Mouse (Mus musculus) CH12.LX (cell line): ENCODE results near the gene Cldn16. TPM values are rescaled to one million over a fixed set of nuclear protein-coding genes. Genes with fewer than 3 reads are reported as not detected.

Experiments
- DNase-seq: peaks from one replicate; pipeline ENCODE4 v3.0.0-alpha.2; 2013; ENCODE audit errors: extremely low read depth
- H3K27ac ChIP-seq: 2 replicates; pipeline ENCODE4 v1.5.1; 2012; ENCODE audit warnings: low read depth, mild to moderate bottlenecking, control low read depth, moderate library complexity; ENCODE audit not compliant: insufficient read depth
- H3K27me3 ChIP-seq: replicated peaks from 2 replicates; pipeline ENCODE3; 2012; ENCODE audit warnings: inconsistent platforms
- H3K36me3 ChIP-seq, 2 experiments: replicated peaks in 1 of 2; 2 replicates each; pipeline versions ENCODE3 to v1.6.1; 2012; ENCODE audit warnings: inconsistent platforms in 1 of 2, low read length in 1 of 2, mild to moderate bottlenecking in 1 of 2, mixed read lengths in 1 of 2, moderate library complexity in 1 of 2; ENCODE audit not compliant: control insufficient read depth in 1 of 2, insufficient read depth in 1 of 2
- H3K4me1 ChIP-seq, 2 experiments: 2 replicates each; pipeline ENCODE4 v1.6.1; 2012; ENCODE audit warnings: inconsistent platforms in 1 of 2, moderate library complexity in 1 of 2; ENCODE audit not compliant: insufficient read depth in 2 of 2, control insufficient read depth in 1 of 2
- H3K4me2 ChIP-seq: 2 replicates; pipeline ENCODE4 v1.6.1; 2012; ENCODE audit warnings: low read depth, mild to moderate bottlenecking, control low read depth; ENCODE audit not compliant: poor library complexity, insufficient read depth, severe bottlenecking
- H3K4me3 ChIP-seq, 3 experiments: fragments of 150-350 bp in 1 of 3; sonication (generic) in 1 of 3; replicated peaks in 1 of 3; 2 replicates each; pipeline versions ENCODE3 to v1.5.1; 2011 to 2012; ENCODE audit warnings: low read depth in 2 of 3, low read length in 2 of 3, mild to moderate bottlenecking in 2 of 3, moderate library complexity in 2 of 3, control low read depth in 1 of 3, improper control_type of control experiment in 1 of 3, inconsistent platforms in 1 of 3, mixed read lengths in 1 of 3; ENCODE audit not compliant: poor library complexity in 1 of 3
- H3K79me2 ChIP-seq: replicated peaks from 2 replicates; pipeline ENCODE4 v1.6.1; 2012; ENCODE audit warnings: mild to moderate bottlenecking, moderate library complexity; ENCODE audit not compliant: control insufficient read depth, poor library complexity, insufficient read depth, severe bottlenecking; ENCODE audit errors: extremely low read depth
- H3K9ac ChIP-seq: 2 replicates; pipeline ENCODE4 v1.6.1; 2012; ENCODE audit warnings: low read depth, mild to moderate bottlenecking, control low read depth, moderate library complexity; ENCODE audit not compliant: insufficient read depth
- H3K9me3 ChIP-seq: replicated peaks from 2 replicates; pipeline ENCODE3; 2012; ENCODE audit warnings: low read length, inconsistent platforms, mixed read lengths
- BHLHE40 ChIP-seq: IDR thresholded peaks from 2 replicates; pipeline ENCODE4 v1.6.1; 2011; ENCODE audit warnings: mild to moderate bottlenecking, low read depth, low read length, improper control_type of control experiment
- CHD1 ChIP-seq: IDR thresholded peaks from 2 replicates; pipeline ENCODE4 v1.6.1; 2012; ENCODE audit warnings: low read depth, low read length, improper control_type of control experiment, inconsistent platforms
- CHD2 ChIP-seq: IDR thresholded peaks from 2 replicates; pipeline ENCODE4 v1.6.1; 2011; ENCODE audit warnings: low read length, improper control_type of control experiment
- CTCF ChIP-seq, 2 experiments: IDR thresholded peaks in 1 of 2; conservative IDR thresholded peaks in 1 of 2; 2 replicates each; pipeline ENCODE4 v1.5.1; 2011 to 2012; ENCODE audit warnings: low read depth in 2 of 2, low read length in 2 of 2, improper control_type of control experiment in 1 of 2, inconsistent platforms in 1 of 2, mild to moderate bottlenecking in 1 of 2, moderate library complexity in 1 of 2
- ELF1 ChIP-seq: IDR thresholded peaks from 2 replicates; pipeline ENCODE4 v1.6.1; 2014; ENCODE audit warnings: low read depth, mild to moderate bottlenecking, inconsistent platforms, low read length, improper control_type of control experiment
- GABPA ChIP-seq: IDR thresholded peaks from 2 replicates; pipeline ENCODE4 v1.6.1; 2012; ENCODE audit warnings: low read depth, low read length, improper control_type of control experiment, inconsistent platforms; ENCODE audit not compliant: insufficient replicate concordance
- HCFC1 ChIP-seq: IDR thresholded peaks from 2 replicates; pipeline ENCODE4 v1.6.1; 2012; ENCODE audit warnings: low read depth, mild to moderate bottlenecking, inconsistent platforms, low read length, improper control_type of control experiment
- IRF4 ChIP-seq: IDR thresholded peaks from 2 replicates; pipeline ENCODE4 v1.6.1; 2014; ENCODE audit warnings: low read depth, mild to moderate bottlenecking, inconsistent platforms, low read length, improper control_type of control experiment
- JUN ChIP-seq: IDR thresholded peaks from 2 replicates; pipeline ENCODE4 v1.6.1; 2011; ENCODE audit warnings: low read depth, mild to moderate bottlenecking, low read length, improper control_type of control experiment, moderate library complexity; ENCODE audit not compliant: insufficient read depth
- JUND ChIP-seq: conservative IDR thresholded peaks from 2 replicates; pipeline ENCODE4 v1.6.1; 2011; ENCODE audit warnings: low read depth, low read length, improper control_type of control experiment
- MAFK ChIP-seq: IDR thresholded peaks from 2 replicates; pipeline ENCODE4 v1.6.1; 2011; ENCODE audit warnings: low read length, improper control_type of control experiment; ENCODE audit not compliant: insufficient replicate concordance
- MAZ ChIP-seq: IDR thresholded peaks from 2 replicates; pipeline ENCODE4 v1.6.1; 2012; ENCODE audit warnings: low read depth, mild to moderate bottlenecking, inconsistent platforms, low read length, improper control_type of control experiment, moderate library complexity
- MEF2A ChIP-seq: IDR thresholded peaks from 2 replicates; pipeline ENCODE4 v1.6.1; 2014; ENCODE audit warnings: low read depth, mild to moderate bottlenecking, inconsistent platforms, low read length, improper control_type of control experiment, borderline replicate concordance
- MXI1 ChIP-seq: IDR thresholded peaks from 2 replicates; pipeline ENCODE4 v1.6.1; 2011; ENCODE audit warnings: mild to moderate bottlenecking, low read depth, low read length, improper control_type of control experiment
- NELFE ChIP-seq: IDR thresholded peaks from 2 replicates; pipeline ENCODE4 v1.6.1; 2011; ENCODE audit warnings: low read depth, low read length, improper control_type of control experiment
- NRF1 ChIP-seq: IDR thresholded peaks from 2 replicates; pipeline ENCODE4 v1.6.1; 2014; ENCODE audit warnings: low read depth, mild to moderate bottlenecking, inconsistent platforms, low read length, improper control_type of control experiment, moderate library complexity
- PAX5 ChIP-seq: IDR thresholded peaks from 2 replicates; pipeline ENCODE4 v1.6.1; 2012; ENCODE audit warnings: low read length, inconsistent platforms, mixed read lengths
- POLR2A ChIP-seq: IDR thresholded peaks from 2 replicates; pipeline ENCODE4 v1.6.1; 2011; ENCODE audit warnings: low read depth, mild to moderate bottlenecking, improper control_type of control experiment, low read length
- POLR2AphosphoS2 ChIP-seq: IDR thresholded peaks from 2 replicates; pipeline ENCODE4 v1.6.1; 2011; ENCODE audit warnings: low read depth, low read length, improper control_type of control experiment
- RAD21 ChIP-seq: IDR thresholded peaks from 2 replicates; pipeline ENCODE4 v1.6.1; 2011; ENCODE audit warnings: low read depth, mild to moderate bottlenecking, low read length, improper control_type of control experiment, moderate library complexity
- SMC3 ChIP-seq: IDR thresholded peaks from 2 replicates; pipeline ENCODE4 v1.6.1; 2011; ENCODE audit warnings: low read depth, low read length, improper control_type of control experiment
- TBP ChIP-seq: conservative IDR thresholded peaks from 2 replicates; pipeline ENCODE4 v1.6.1; 2011; ENCODE audit warnings: low read depth, low read length, improper control_type of control experiment
- UBTF ChIP-seq: IDR thresholded peaks from 2 replicates; pipeline ENCODE4 v1.6.1; 2012; ENCODE audit warnings: low read depth, mild to moderate bottlenecking, inconsistent platforms, low read length, improper control_type of control experiment, moderate library complexity
- USF1 ChIP-seq: IDR thresholded peaks from 2 replicates; pipeline ENCODE4 v1.6.1; 2014; ENCODE audit warnings: low read depth, mild to moderate bottlenecking, inconsistent platforms, low read length, improper control_type of control experiment
- ZC3H11A ChIP-seq: IDR thresholded peaks from 2 replicates; pipeline ENCODE4 v1.6.1; 2012; ENCODE audit warnings: low read depth, mild to moderate bottlenecking, inconsistent platforms, low read length, improper control_type of control experiment
- ZMIZ1 ChIP-seq: IDR thresholded peaks from 2 replicates; pipeline ENCODE4 v1.6.1; 2012; ENCODE audit warnings: low read depth, mild to moderate bottlenecking, inconsistent platforms, low read length, improper control_type of control experiment
- ZNF384 ChIP-seq: IDR thresholded peaks from 2 replicates; pipeline ENCODE4 v1.6.1; 2012; ENCODE audit warnings: low read depth, low read length, improper control_type of control experiment, inconsistent platforms
- dilution Hi-C: fragments of 300-500 bp; cut with MboI; formaldehyde crosslinking; loops from 2 replicates; pipeline ENCODE4 v1.14.3; 2020; ENCODE audit warnings: low sequenced_read_pairs; ENCODE audit not compliant: extremely low pct_unique_long_range_greater_than_20kb, extremely low pct_ligation_motif_present
- in situ Hi-C: fragments of 300-500 bp; cut with MboI; formaldehyde crosslinking; loops from 3 replicates; pipeline ENCODE4 v1.14.3; 2019; ENCODE audit warnings: low sequenced_read_pairs, low pct_ligation_motif_present, low pct_unique_long_range_greater_than_20kb, mixed read lengths
- polyA plus RNA-seq: library from polyadenylated mRNA; unstranded; fragments of >175 nt; gene quantifications from 2 replicates; pipeline ENCODE4 v1.2.1, GENCODE M21; 2012; ENCODE audit warnings: low read depth; ENCODE audit not compliant: insufficient read length
- total RNA-seq, 2 experiments: library from RNA; depleted of rRNA; stranded (reverse); fragments of 300-350 nt in 1 of 2; fragments of >200 nt in 1 of 2; gene quantifications; 2 replicates each; pipeline ENCODE4 v1.2.3; 2012 to 2014

Cldn16 gene
- total and polyA plus RNA-seq, 3 experiments, result not detected

- no peaks in the 10 kb centered on the region for H3K27me3 ChIP-seq
- no peak for DNase-seq
- H3K36me3 ChIP-seq, result no peaks in the 10 kb centered on the region
- dilution Hi-C loops (no loop called here), in situ Hi-C loops (loop anchor here (25.0 kb wide), 1 partner anchor 434 kb away; no protein-coding TSS in a partner anchor)
- H3K79me2 ChIP-seq, result no peaks in the 10 kb centered on the region
- H3K27ac ChIP-seq, result no peak overlapping the region
- no peak for TF ChIP-seq MEF2A
- no peak for TF ChIP-seq POLR2AphosphoS2
- TF ChIP-seq ELF1, result no peak
- no peak for TF ChIP-seq TBP
- no peak for TF ChIP-seq POLR2A
- TF ChIP-seq NELFE, result no peak
- no peak for TF ChIP-seq GABPA
- no peak for TF ChIP-seq IRF4
- TF ChIP-seq JUND, result no peak
- no peak for TF ChIP-seq MXI1
- TF ChIP-seq JUN, result no peak
- TF ChIP-seq ZMIZ1, result no peak
- no peak for TF ChIP-seq HCFC1
- no peak for TF ChIP-seq CHD2
- no peak overlapping the region; the same call in 1 of the 2 replicates for H3K4me2 ChIP-seq
- no peak overlapping the region for H3K4me3 ChIP-seq
- H3K4me1 ChIP-seq, result no peaks in the 10 kb centered on the region
- H3K9ac ChIP-seq, result no peak overlapping the region
- no peaks in the 10 kb centered on the region for H3K9me3 ChIP-seq
These were observed 65.2 kb downstream of the Cldn16 start for GRCm38 (mm10) chr16:26527931-26528666.

GRCm38 (mm10) chr16:26530451-26530850 is 67.5 kb downstream of the Cldn16 start:
- DNase-seq, result no peak
- H3K4me2 ChIP-seq, result no peak overlapping the region
- no peak for TF ChIP-seq ZC3H11A
- no peak for TF ChIP-seq MAFK
- no peak for TF ChIP-seq HCFC1
- no peak for TF ChIP-seq CHD2
- TF ChIP-seq CTCF (conservative IDR thresholded peaks at IDR 0.05 in 1 of 2, IDR thresholded peaks at IDR 0.05 in 1 of 2; ENCODE audit: low read depth in 2 of 2, low read length in 2 of 2), result no peak
- no peak for TF ChIP-seq IRF4
- TF ChIP-seq UBTF, result no peak
- no peak for TF ChIP-seq POLR2A
- no peak for TF ChIP-seq POLR2AphosphoS2
- TF ChIP-seq USF1, result no peak
- no peak for TF ChIP-seq SMC3
- TF ChIP-seq CHD1, result no peak
- TF ChIP-seq MAZ, result no peak
- no peak for TF ChIP-seq NELFE
- TF ChIP-seq NRF1, result no peak
- no peak for TF ChIP-seq PAX5
- no peak for TF ChIP-seq JUN
- no peak for TF ChIP-seq ZNF384
- no peak for TF ChIP-seq RAD21
- no peak for TF ChIP-seq BHLHE40
- TF ChIP-seq, all 38 proteins: peak for 0
- Histone ChIP-seq H3K79me2 (no peaks in the 10 kb centered on the region), H3K27me3 (no peaks in the 10 kb centered on the region), H3K4me1 (no peaks in the 10 kb centered on the region), H3K9ac (no peak overlapping the region), H3K4me3 (no peak overlapping the region), H3K27ac (no peak overlapping the region), H3K36me3 (no peaks in the 10 kb centered on the region), H3K9me3 (no peaks in the 10 kb centered on the region)
- dilution Hi-C loops, result no loop called here
- in situ Hi-C loops, result loop anchor here (25.0 kb wide), 1 partner anchor 432 kb away; no protein-coding TSS in a partner anchor
